Mouse (Mus musculus): Measurements from ENCODE around the gene Trip12.

The Trip12 gene

GRCm38 (mm10) chr1:84860360-84861254, 20.3 kb upstream of the Trip12 start:
- no peak for DNase-seq (ENCODE audit: low spot score in 2 of 2)

DNA sequence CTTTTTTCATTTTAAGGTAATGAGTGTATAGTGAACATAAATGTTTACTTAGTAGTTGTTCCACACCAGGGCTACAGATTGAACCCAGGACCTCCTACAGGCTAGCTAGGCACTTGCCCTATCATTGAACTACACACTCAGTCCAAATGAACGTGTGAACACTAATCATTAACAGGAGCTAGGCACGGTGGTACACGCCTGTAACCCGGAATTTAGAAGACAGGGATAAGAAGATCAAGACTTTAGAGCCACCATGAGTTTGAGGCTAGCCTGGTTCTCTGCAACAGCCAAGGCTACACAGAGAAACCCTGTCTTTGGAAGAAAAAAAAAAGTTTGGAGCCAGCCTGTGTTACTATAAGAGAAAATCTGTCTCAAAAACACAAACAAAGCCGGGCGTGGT, 19.3 kb upstream of the Trip12 start:
- DNase-seq (ENCODE audit: low spot score in 2 of 2) = no peak

- no peak for DNase-seq (ENCODE audit: low spot score in 2 of 2)
Measured at GRCm38 (mm10) chr1:84855756-84856155, 15.4 kb upstream of the Trip12 start.

GRCm38 (mm10) chr1:84854966-84855365, 14.7 kb upstream of the Trip12 start:
- no peak for DNase-seq (ENCODE audit: low spot score in 2 of 2)

- no peak for DNase-seq (ENCODE audit: low spot score in 2 of 2)
Measured at GRCm38 (mm10) chr1:84853721-84854120, 13.4 kb upstream of the Trip12 start.

- DNase-seq (ENCODE audit: low spot score in 2 of 2) = no peak
Measured at GRCm38 (mm10) chr1:84851512-84852235, 11.4 kb upstream of the Trip12 start.

GRCm38 (mm10) chr1:84850471-84850870, 10.2 kb upstream of the Trip12 start:
- no peak for DNase-seq (ENCODE audit: low spot score in 2 of 2)

GRCm38 (mm10) chr1:84849804-84850203, 9.5 kb upstream of the Trip12 start:
- DNase-seq (ENCODE audit: low spot score in 2 of 2) = no peak

GRCm38 (mm10) chr1:84848801-84849455, 8.6 kb upstream of the Trip12 start:
- DNase-seq (ENCODE audit: low spot score in 2 of 2) = no peak

DNA sequence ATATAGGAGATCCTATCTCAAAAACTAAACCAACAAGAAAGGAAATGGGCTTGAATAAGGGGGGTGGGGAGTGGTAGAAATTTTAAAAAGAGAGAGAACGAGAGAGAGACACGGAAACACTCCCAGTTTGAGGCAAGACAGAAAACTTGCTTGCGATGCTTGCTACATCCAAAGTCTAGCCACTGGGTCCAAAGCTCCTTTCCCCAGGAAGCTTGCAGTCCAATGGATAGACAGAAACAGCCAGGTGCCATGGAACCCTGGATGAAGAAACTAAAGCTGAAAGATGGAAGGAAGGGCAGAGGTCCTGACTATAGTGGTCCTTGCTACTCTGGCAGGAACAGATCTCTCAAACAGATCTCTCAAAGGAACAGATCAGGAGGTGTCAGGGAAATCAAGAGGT, 8.0 kb upstream of the Trip12 start:
- DNase-seq (ENCODE audit: low spot score in 2 of 2) = no peak

GRCm38 (mm10) chr1:84847698-84848097, 7.4 kb upstream of the Trip12 start:
- no peak for DNase-seq (ENCODE audit: low spot score in 2 of 2)

GRCm38 (mm10) chr1:84843366-84843765, 3.0 kb upstream of the Trip12 start:
- DNase-seq (ENCODE audit: low spot score in 2 of 2) = no peak

DNA sequence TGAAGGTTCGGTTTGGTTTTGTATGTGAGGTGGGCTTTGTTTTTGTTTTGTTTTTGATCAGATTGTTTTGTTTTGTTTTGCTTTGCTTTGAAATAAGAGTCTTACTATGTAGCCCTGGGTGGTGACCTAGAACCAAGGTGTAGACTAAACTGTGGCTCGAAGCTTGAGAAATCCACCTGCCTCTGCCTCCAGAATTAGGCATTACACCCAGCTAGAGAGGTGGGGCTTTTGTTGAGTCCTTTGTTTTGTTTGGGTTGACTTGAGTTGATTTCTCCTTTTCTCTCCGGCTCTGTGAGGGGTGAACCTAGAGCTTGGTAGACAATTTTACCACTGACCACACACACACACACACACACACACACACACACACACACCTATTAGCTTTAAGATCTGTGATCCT, 745 bp upstream of the Trip12 start:
- no peak for DNase-seq (ENCODE audit: low spot score in 2 of 2)

DNA sequence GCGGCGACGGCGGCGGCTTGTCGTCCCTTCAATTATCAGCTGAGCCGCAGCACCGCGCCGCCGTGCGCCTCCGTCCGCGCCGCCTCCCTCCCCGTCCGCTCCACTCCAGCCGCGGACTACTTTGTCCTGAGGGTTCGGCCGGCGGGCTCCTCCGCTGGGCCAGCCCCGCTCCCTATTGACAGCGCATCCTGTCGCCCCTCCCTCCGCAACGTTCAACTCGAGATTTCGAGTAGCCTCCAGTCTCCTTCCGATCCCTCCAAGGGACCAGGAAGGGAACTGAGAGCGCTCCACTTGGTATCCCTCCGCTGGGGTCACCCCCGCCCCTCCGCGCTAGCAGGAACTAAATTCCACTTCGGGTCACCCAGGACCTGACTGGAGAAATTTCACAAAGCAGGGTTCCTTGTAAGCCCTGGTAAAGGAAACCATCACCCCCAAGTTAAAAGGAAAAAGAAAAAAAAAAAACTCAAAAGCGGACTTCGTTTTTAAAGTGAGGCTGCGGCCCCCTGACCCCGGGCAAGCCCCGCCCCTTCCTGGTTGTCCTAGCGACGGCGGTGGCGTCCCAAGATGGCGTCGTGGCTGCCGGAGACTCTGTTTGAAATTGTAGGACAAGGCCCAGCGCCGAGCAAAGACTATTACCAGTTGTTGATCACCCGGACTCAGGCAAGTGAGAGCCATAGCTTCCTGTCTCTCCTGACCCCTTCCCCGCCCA, 853 bp downstream of the Trip12 start, which contains the start of gene Fbxo36:
Fbxo36 (plus strand) TSS at position 533 of the 709 bp plus-strand sequence.
- DNase-seq (ENCODE audit: low spot score in 2 of 2) = peak; percentile 85 to 92

- peak; percentile 57 to 59 for DNase-seq (ENCODE audit: low spot score in 2 of 2)
Measured at GRCm38 (mm10) chr1:84838621-84839151, 1.6 kb downstream of the Trip12 start.

DNA sequence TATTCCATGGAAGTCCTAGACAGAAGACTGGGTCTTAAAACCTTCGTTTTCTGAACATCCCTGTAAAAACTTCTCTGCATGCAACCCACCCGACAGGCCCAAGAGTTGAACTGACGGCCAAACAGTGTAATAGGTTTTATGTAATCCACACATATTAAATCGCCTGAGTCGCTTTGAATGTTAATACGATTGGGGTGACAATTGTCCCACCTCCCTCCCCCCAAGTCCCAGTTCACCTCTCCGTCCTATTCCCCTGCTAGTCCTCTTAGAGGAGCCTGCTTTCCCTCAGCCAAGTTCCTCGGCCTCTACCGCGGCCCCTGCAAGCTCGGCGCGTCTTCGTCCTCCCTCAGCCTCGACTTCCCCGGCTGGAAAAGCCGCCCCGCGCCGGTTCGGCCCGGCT, 2.2 kb downstream of the Trip12 start:
- no peak for DNase-seq (ENCODE audit: low spot score in 2 of 2)

DNA sequence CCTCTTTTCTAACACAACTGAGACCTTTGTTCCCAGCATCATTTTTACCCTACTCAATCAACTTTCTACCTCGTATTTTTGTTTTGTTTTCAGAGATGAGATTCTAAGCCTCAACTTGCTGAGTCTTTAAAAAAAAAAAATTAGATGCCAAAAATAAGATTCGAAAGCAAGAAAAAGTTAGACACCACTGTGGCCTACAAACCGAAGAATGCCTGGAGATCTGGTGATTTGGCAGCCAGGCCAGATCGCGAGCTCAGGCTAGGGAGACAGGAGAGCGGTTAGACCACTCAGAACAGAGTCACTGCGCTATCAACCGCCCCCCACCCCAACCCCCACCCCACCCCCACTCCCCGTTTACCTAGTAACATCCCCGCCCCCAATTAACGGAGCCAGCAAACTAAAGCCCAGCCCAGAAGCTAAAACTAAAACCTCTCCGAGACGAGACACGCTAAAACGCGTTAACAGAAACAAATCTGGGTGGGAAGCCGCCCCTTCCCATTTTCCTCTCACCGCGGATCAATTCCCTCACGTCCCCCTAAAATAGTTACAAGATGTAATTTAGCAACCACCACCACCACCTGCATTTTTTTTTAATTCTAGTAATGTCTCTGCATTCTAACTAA, 2.7 kb downstream of the Trip12 start:
- DNase-seq (ENCODE audit: low spot score in 2 of 2) = no peak

DNA sequence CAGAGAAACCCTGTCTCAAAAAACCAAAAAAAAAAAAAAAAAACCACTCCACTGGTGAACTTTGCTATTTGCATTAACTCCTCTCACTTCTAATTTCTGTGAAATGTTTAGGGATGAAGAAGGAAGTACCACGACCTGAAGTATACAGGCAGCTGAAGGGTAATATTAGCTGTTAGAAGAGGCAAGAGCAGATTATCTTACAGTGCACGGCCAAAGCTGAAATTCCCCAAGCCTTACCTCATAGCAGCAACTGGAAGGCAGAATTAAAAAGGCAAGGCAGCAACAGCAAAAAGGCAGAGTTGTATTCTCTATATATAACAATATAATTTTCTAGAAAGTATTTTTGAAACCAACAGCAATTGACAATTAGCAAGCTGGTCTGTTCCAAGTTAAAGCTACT, 15.2 kb downstream of the Trip12 start:
- DNase-seq (ENCODE audit: low spot score in 2 of 2) = no peak

DNA sequence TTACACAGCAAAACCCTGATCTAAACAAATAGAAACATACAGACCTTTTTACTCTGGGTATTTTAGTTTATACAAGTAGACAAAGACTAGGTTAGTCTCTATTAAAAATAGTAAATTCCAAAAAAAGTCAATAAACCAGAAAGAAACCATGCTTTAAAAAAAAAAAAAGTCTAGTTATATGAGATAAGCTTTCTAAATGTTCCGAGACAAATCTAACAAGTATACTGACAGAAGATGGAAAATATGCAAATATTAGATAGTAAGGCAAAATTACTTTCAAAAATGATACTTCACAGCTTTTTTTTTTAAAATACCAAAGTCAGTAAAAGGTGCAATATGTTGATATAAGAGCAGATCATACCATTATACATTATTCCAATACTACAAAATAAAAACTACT, 22.7 kb downstream of the Trip12 start:
- no peak for DNase-seq (ENCODE audit: low spot score in 2 of 2)

- DNase-seq (ENCODE audit: low spot score in 2 of 2) = no peak
Measured at GRCm38 (mm10) chr1:84803788-84804187, 36.5 kb downstream of the Trip12 start.

DNA sequence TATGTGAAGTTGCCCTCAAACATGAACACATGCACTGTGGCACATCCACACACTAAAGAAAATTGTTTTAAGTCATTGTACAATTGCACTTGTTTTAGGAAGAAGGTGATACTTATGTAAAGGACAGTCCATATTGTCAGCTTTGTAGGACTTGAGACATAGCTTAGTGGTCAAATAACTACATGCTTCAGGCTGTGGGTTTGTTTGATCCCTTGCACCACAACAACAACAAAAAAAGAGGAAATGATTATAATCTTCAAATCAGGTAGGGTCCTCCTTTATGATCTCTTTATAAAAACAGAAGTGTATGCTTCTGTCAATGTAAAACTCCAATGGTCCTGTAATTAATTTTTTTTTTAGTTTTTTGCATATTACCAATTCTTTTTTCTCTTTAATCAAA, 41.1 kb downstream of the Trip12 start:
- DNase-seq (ENCODE audit: low spot score in 2 of 2) = no peak

All from frontal cortex, postnatal 14 days (tissue).